Mouse (Mus musculus) embryo, embryonic 9.5 days (tissue): ENCODE measurements around the gene Rtl6.

Experiments used
- DNase-seq: peaks from one replicate; pipeline ENCODE4 v3.0.0-alpha.2; 2017; ENCODE audit errors: extremely low spot score

Gene Rtl6

GRCm38 (mm10) chr15:84557189-84557921 is at the start of gene Rtl6:
Gene Rtl6, minus strand, starts transcription at chr15:84557823.
- DNase-seq: peak; percentile 88

- no peak for DNase-seq
These were observed 45.8 kb upstream of the Rtl6 start for GRCm38 (mm10) chr15:84603267-84603963.

GRCm38 (mm10) chr15:84600977-84601595 is 43.5 kb upstream of the Rtl6 start:
- no peak for DNase-seq

DNA sequence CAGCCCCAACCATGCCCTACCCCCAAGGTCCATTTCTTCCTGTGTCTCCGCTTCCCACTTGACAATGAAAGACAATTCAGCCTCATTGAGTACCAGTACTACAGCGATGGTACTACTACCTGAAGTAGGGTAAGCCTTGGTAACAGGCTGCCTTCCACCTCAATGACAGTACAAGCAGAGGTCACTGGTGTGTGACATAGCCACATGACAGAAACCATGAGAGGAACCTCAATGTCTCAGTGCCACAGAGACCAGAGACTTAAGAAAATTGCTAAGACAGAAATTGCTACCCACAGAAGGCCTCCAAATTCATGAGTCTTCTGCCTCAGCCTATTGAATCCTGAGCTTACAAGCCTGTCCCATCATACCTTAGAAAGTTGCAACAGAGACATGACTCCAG is 41.3 kb upstream of the Rtl6 start:
- DNase-seq: no peak

DNA sequence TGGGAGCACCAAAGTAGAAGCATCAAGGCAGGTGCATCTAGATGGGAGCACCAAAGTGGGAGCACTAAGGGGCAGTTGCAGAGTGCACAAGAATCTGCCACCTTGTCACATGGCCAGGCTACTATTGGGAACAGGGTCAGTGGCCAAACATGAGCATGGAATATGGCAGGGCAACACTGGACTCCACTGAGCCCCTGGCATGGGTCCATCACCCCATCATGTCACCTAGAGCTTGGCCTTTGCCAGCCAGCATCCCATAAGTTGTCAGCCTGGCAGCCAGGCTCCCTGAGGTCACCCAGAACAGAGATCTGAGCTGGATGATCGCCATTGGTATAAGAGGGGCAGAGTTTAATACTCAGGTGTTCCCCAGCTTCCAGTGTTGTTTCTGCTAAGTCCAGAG is 40.2 kb upstream of the Rtl6 start:
- no peak for DNase-seq

DNA sequence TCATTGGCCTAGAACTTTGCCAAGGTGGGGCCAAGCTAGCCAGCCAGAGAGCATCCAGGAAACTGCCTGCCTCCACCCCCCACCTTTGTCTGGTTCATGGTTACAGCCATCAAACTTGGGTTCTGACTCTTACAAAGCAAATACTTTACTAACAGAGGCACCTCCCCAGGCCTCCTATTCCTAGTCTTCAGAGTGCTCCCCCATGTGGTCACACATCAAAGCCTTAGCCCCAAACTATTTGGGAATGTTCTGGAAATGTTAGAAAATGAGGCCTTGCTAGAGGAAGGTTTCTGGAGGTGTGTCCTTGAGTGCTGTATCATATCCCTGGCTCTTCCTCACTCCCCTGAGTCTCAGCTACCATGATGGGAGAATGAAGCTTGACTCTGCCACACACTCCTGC is 39.4 kb upstream of the Rtl6 start:
- DNase-seq: no peak

- no peak for DNase-seq
These were observed 37.8 kb upstream of the Rtl6 start for GRCm38 (mm10) chr15:84595241-84595945.

GRCm38 (mm10) chr15:84593514-84593913 is 35.9 kb upstream of the Rtl6 start:
- DNase-seq: no peak

- DNase-seq: no peak
These were observed 34.6 kb upstream of the Rtl6 start for GRCm38 (mm10) chr15:84592240-84592639.

GRCm38 (mm10) chr15:84591573-84592139 is 34.0 kb upstream of the Rtl6 start:
- no peak for DNase-seq

DNA sequence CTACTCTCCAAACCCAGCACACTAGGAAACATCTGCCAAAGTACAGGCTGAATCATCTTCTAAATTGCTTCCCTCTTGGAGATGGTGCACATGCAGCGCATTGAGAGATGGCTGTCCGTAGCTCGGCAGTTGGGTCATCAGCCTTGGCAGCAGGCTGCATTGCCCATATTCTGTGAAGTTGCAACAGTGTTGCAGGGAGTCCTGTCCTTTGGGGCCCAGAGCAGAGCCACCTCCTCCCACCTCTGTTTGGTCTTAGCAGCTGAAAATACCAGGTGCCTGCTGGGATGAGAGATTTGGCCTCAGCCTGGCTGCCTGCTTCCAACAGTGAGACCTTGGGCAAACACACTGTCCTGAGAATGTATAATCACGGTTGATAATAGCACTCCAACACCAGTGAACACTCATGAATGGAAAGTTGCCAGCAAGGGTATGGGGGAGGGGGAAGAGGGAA is 30.8 kb upstream of the Rtl6 start:
- no peak for DNase-seq

DNA sequence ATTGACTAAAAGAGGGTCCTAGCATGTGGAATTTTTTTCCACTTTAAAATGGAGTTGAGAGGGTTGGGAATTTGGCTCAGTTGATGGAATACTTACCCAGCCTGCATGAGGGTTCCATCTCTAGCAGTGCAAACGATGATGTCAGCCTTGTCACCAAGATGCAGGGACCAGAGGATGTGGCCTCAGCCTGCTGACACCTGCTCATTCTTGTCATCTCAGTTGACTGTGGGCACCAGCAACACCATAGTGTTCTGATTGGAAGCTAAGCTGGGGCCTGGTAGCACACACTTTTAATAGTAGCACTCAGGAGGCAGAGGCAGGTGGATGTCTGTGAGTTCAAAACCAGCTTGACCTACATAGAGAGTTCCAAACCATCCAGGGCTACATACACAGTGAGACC is 21.0 kb upstream of the Rtl6 start:
- no peak for DNase-seq

DNA sequence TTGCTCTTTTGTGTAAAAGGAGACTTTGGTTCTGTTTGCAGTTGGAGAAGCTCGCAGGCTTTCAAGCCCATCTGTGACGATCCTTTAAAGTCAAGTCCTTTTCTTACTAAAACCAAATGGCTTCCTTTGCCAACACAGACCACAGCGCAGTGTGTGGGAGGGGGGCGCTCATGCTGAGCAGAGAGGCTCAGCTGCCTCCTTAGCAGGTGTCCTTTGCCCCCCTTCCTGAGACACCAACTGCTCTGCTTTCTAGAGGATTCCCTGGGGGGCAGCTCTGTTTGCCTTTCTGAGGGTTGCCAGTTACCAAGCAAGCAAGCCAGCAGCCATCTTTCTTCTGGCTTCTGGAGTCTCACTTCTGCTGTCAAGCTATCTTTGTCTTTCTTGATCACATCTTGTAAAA is 19.4 kb upstream of the Rtl6 start:
- DNase-seq: no peak

DNA sequence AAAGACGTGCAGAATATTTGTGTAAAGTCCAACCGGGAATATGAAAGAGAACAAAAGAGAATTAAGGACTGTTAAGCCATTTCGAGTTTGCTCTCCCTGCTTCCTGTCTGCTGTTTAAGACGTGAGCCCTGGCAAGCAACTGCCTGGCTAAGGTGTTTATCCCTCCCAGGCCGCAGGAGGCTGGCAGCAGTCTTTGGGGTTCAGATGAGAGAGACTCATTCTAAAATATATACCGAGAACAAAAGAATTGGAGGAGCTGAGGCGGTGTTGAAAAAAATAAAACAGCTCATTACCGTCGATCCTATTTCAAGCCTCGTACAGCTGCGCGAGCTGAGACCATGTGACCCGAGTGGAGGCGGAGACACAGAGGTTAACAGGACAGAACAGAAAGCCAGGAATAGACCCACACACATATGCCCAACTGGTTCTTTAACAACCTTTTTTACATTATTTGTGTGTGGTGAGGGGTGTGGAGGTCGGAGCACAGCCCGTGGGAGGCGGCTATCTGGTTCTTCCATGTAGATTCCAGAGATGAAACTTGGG is 9.0 kb upstream of the Rtl6 start:
- DNase-seq: no peak

DNA sequence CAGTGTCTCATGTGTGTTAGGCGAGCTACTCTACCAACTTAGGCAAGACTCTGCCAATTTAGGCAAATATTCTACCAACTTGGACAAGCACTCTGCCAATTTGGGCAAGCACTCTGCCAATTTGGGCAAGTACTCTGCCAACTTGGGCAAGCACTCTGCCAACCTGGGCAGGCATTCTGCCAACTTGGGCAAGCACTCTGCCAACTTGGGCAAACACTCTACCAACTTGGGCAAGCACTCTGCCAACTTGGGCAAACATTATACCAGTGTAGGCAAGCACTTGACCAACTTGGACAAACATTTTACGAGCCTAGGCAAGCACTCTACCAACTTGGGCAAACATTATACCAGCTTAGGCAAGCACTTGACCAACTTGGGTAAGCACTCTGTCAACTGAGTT is 3.9 kb upstream of the Rtl6 start:
- DNase-seq: no peak

- DNase-seq: no peak
These were observed 949 bp downstream of the Rtl6 start for GRCm38 (mm10) chr15:84556674-84557073.

DNA sequence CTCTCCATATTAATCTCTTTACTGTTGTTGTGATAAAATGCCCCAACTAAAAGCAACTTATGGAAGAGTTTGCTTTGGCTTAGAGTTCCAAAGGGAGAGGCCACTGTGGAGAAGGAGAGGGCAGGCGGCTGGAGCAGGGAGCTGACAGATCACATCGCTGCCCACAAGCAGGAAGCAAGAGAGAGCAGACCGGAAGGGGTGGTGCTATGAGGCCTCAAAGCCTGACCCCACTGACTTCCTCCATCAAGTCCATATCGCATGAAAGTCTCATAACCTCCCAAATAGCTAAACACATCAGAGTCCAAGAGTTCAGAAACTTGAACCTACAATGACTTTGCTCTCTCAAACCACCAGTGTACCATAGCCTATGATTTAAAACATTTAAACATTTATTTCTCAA is 6.6 kb downstream of the Rtl6 start:
- DNase-seq: no peak

GRCm38 (mm10) chr15:84549291-84549797 is 8.3 kb downstream of the Rtl6 start:
- DNase-seq: no peak

DNA sequence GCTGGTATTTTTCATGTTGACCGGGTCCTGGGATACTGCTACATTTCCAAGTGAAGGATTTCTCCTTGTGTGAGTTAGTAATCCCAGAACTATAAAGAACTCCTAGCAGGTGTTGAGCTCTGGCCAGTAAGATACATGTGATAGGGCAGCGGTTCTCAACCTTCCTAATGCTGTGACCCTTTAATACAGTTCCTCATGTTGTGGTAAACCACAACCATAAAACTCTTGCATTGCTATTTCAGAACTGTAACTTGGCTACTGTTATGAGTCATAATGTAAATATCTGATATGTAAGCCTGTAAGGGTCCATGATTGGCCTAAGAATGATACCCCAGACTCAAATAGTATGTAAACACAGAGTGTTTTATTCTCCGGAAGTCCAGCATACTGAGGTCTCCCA is 11.6 kb downstream of the Rtl6 start:
- DNase-seq: no peak

DNA sequence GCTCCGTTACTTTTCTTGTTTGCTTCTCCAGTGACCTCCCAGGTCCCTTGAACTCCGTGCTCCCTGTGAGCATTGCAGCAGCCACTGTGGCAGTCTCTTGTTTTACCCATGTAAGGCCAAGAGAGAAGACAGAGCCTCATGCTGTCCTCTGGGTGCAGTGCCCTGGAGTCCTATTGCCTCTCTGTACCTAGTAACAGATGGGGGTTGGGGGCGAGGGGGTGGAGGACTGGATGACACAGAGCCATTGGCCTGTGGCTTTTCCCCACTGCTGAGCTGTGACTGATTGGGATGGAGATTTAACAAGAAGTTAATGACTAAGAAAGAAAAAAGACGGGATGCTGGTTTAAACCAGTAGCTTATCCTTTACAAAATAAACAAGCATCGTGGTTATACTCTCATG is 16.4 kb downstream of the Rtl6 start:
- no peak for DNase-seq

GRCm38 (mm10) chr15:84538974-84539588 is 18.5 kb downstream of the Rtl6 start:
- DNase-seq: no peak
